Mouse (Mus musculus): ENCODE data around the gene Cox10. TPM values are rescaled to one million over a fixed set of nuclear protein-coding genes. Genes with fewer than 3 reads are reported as not detected.
"Not testable (repeated sequence)": the region's sequence is repeated elsewhere in the genome, so short reads cannot be mapped to it uniquely, and the experiment has no call there.

The Cox10 gene
- total RNA-seq (2014; fragmentation: Nextera tagmentation) (18.4 and 22.0 TPM in 2 replicates), total RNA-seq (2017) (19.7 and 29.1 TPM in 2 replicates)

DNA sequence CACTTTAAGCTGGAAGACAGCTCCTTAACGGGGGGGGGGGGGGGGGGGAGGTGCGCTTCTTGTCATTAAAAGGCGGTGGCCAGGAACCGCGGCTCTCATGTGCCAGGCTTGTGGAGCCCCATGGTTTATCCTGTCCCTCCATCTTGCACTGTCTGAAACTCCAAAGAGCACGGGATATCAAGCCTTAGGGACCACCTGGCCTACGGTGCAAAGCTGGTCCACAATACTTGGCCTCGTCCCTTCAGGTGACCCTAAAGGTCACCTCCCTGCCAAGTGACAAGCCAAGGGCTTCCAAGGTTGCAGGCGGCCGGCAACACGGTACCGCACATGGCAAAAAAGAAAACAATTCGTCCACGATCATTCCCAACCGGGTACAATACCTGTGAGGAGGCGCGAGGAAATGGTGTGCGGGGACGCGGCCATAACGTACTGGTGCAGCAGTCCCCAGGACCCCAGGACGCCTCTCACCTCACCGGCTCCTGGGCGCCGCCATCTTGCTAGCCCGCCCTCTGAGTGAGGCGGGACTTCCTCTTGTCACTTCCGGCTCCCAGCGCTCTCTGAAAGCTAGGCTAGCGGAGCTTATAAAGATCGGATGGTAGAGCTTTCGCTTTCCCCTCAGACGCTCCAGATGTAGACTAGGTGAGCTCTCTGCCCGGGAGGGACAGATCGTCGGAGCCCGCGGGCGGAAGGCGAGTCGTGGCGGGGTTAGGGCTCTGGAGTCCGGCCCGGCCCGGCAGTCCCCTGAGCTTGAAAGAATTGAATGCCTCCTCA is at the start of gene Cox10:
Gene Cox10, minus strand, starts transcription at position 513 of the 771 bp plus-strand sequence.
- ATAC-seq (replicated peaks; ENCODE audit: poor library complexity, severe bottlenecking) = peak; percentile 98

GRCm38 (mm10) chr11:64128016-64128415 is 48.7 kb upstream of the Cox10 start:
- no peak for ATAC-seq (replicated peaks; ENCODE audit: poor library complexity, severe bottlenecking)

GRCm38 (mm10) chr11:64125471-64125870 is 46.2 kb upstream of the Cox10 start:
- no peak for ATAC-seq (replicated peaks; ENCODE audit: poor library complexity, severe bottlenecking)

GRCm38 (mm10) chr11:64123174-64123573 is 43.9 kb upstream of the Cox10 start:
- ATAC-seq (replicated peaks; ENCODE audit: poor library complexity, severe bottlenecking) = not testable (repeated sequence)

- ATAC-seq (replicated peaks; ENCODE audit: poor library complexity, severe bottlenecking) = no peak
Measured at GRCm38 (mm10) chr11:64116711-64117110, 37.4 kb upstream of the Cox10 start.

- ATAC-seq (replicated peaks; ENCODE audit: poor library complexity, severe bottlenecking) = no peak
Measured at GRCm38 (mm10) chr11:64115822-64116221, 36.6 kb upstream of the Cox10 start.

GRCm38 (mm10) chr11:64115101-64115500 is 35.8 kb upstream of the Cox10 start:
- no peak for ATAC-seq (replicated peaks; ENCODE audit: poor library complexity, severe bottlenecking)

DNA sequence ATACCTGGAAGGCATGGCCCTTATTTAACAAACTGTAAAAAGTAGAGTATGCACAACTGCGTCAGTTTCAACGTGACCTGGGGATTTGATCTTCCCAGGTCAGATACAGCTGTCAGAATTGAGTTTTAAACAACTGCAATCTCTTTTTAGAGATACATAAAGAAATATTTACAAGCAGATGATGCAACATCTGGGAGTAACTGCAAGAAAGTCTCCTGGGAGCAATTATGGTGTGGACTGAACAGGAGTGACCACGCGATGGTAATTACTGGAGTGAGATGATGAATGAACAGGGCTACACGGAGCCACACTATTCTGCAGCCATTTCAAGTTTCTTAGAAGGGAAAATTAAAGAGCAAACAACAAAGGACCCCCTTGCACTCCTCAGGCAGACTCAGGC is 20.8 kb upstream of the Cox10 start:
- ATAC-seq (replicated peaks; ENCODE audit: poor library complexity, severe bottlenecking) = no peak

GRCm38 (mm10) chr11:64093058-64093457 is 13.8 kb upstream of the Cox10 start:
- ATAC-seq (replicated peaks; ENCODE audit: poor library complexity, severe bottlenecking) = no peak

DNA sequence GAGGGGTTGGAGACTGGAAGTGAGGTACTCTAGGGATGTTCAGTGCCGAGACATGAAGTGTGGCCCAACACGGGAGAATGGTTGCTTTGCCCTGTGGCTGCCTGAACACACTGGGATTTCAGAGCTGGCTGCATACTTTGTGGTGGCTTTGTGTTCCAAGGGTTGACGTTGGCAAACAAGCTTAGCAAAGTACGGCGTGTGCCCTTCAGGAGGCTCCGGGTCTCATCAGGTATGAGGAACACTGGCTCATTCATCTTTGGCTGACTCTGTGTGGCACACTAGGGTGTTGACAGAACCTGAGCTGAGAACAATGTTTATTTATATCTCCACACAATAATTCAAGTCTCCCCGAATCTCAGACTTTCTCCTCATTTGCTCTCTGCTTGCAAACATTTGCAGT is 11.9 kb upstream of the Cox10 start:
- no peak for ATAC-seq (replicated peaks; ENCODE audit: poor library complexity, severe bottlenecking)

- no peak for ATAC-seq (replicated peaks; ENCODE audit: poor library complexity, severe bottlenecking)
Measured at GRCm38 (mm10) chr11:64089682-64090081, 10.4 kb upstream of the Cox10 start.

- ATAC-seq (replicated peaks; ENCODE audit: poor library complexity, severe bottlenecking) = no peak
Measured at GRCm38 (mm10) chr11:64085888-64086287, 6.6 kb upstream of the Cox10 start.

DNA sequence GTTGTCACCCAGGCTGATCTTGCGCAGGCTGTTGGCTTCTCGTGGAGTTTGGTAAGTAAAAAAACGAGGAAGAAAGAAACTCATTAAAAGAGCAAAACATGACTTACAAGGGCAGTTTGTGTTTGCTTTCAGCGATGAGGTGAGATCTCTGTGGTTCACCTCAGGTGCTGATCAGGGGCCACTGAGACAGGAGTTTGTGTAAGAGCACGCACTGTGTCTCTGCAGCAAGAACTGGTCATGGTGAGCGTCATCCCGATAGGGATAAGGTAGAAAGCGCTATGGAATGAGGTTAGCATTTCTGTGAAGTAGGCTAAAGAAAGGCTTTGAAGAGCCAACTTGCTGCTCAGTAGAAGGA is 436 bp upstream of the Cox10 start:
- ATAC-seq (replicated peaks; ENCODE audit: poor library complexity, severe bottlenecking) = peak; percentile 38

GRCm38 (mm10) chr11:64076212-64076611 is 3.1 kb downstream of the Cox10 start:
- no peak for ATAC-seq (replicated peaks; ENCODE audit: poor library complexity, severe bottlenecking)

- no peak for ATAC-seq (replicated peaks; ENCODE audit: poor library complexity, severe bottlenecking)
Measured at GRCm38 (mm10) chr11:64073379-64073778, 5.9 kb downstream of the Cox10 start.

- ATAC-seq (replicated peaks; ENCODE audit: poor library complexity, severe bottlenecking) = no peak
Measured at GRCm38 (mm10) chr11:64071536-64071935, 7.7 kb downstream of the Cox10 start.

DNA sequence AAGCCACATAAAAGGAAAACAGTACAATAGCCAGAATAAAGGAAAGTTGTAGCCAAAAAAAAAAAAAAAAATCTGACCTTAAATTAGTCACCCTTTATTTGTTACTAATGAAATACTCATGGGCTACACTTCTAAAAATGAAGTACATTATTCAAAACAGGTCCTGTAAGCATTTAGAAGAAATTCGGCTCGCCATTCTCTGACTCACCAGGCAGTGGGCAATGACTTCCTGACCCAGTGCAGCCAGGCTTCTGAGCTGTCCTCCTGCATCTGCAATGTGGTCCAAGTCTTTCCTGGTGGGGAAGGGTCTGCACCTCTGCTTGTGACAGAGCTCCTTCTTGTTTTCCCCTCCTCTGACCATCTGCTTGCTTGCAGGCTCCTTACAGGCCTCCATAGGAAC is 13.3 kb downstream of the Cox10 start:
- ATAC-seq (replicated peaks; ENCODE audit: poor library complexity, severe bottlenecking) = no peak

DNA sequence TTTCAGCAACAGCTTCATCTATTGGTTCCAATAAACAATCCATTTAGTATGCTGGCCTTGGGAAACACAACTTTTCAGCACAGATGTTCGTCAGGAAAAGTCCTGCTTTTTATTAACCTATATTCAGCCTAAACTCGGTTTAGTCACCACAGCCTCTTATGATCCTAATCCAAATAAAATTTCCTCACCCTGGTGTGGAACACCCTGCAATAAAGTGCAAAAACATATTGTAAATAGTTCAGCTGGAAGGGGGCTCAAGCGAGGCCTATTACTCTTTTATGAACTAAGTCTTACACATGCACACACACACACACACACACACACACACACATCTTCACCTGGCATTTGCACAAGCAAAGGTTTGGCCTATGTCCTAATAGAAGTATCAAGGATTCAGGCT is 16.1 kb downstream of the Cox10 start:
- no peak for ATAC-seq (replicated peaks; ENCODE audit: poor library complexity, severe bottlenecking)

DNA sequence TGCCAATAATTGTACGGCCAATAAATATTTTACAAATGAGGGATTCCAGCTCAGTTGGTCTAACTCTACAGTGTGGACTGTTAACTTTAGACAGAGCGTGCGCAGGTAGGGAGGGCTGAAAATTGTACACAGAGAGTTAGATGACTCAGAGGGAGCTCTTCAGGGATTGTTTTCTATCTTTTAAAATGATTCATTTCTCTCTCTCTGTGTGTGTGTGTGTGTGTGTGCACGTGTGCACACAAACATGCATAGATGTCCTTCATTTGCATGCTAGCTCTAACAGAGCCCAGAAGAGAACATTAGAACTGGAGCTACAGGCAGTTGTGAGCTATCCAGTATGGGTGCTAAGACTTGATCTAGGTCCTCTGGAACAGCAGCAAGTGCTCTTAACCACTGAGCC is 17.0 kb downstream of the Cox10 start:
- ATAC-seq (replicated peaks; ENCODE audit: poor library complexity, severe bottlenecking) = no peak

- ATAC-seq (replicated peaks; ENCODE audit: poor library complexity, severe bottlenecking) = no peak
Measured at GRCm38 (mm10) chr11:64059305-64059704, 20.0 kb downstream of the Cox10 start.

DNA sequence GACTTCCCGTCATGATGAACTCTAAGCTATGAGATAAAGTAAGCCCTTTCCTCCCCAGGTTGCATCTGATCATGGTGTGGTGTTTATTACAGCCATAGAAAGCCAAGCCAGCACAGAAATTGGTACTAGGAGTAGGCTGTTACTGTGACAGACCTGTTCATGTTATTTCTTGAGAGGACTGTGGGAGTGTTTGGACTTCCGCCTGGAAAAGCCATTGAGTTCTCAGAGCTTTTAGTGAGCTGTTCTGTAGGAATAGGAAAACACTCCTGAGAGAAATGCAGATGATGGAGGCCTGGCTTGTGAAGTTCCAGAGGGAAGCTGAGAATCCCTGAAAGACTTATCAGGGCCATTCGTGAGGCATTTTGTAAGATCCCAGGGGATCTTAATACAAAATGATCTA is 20.8 kb downstream of the Cox10 start:
- ATAC-seq (replicated peaks; ENCODE audit: poor library complexity, severe bottlenecking) = no peak

GRCm38 (mm10) chr11:64053371-64053770 is 25.9 kb downstream of the Cox10 start:
- ATAC-seq (replicated peaks; ENCODE audit: poor library complexity, severe bottlenecking) = no peak
